Mouse (Mus musculus): ENCODE data around the gene Thoc3.

GRCm38 (mm10) chr13:54505920-54506319 lies 37.3 kb upstream of the Thoc3 start:
- no peak for TF ChIP-seq CTCF (IDR thresholded peaks at IDR 0.05; ENCODE audit: low read depth)
- TF ChIP-seq EP300 (IDR thresholded peaks at IDR 0.05; ENCODE audit: low read depth): no peak

All from liver, postnatal 0 days (tissue).